Mouse (Mus musculus) forelimb bud, embryonic 11.5 days (tissue): Measurements from ENCODE around the gene Mtr.
A peak's percentile ranks its signal among the peaks of the same experiment; 100 is the strongest.

Experiments
- DNase-seq: peaks from one replicate; pipeline ENCODE4 v3.0.0-alpha.2; 2012; ENCODE audit warnings: low read depth, low spot score

Mtr gene

GRCm38 (mm10) chr13:12243991-12244390, 13.9 kb downstream of the Mtr start:
- DNase-seq = no peak

GRCm38 (mm10) chr13:12232141-12232540, 25.8 kb downstream of the Mtr start:
- DNase-seq = no peak

- no peak for DNase-seq
Measured at GRCm38 (mm10) chr13:12228248-12228647, 29.7 kb downstream of the Mtr start.

- DNase-seq = no peak
Measured at GRCm38 (mm10) chr13:12227606-12228005, 30.3 kb downstream of the Mtr start.

- DNase-seq = no peak
Measured at GRCm38 (mm10) chr13:12218603-12219002, 39.3 kb downstream of the Mtr start.

- no peak for DNase-seq
Measured at GRCm38 (mm10) chr13:12214922-12215321, 43.0 kb downstream of the Mtr start.

- no peak for DNase-seq
Measured at GRCm38 (mm10) chr13:12211058-12211457, 46.9 kb downstream of the Mtr start.

GRCm38 (mm10) chr13:12210023-12210762, 47.7 kb downstream of the Mtr start:
- peak; percentile 68 for DNase-seq

- no peak for DNase-seq
Measured at GRCm38 (mm10) chr13:12200372-12200771, 57.5 kb downstream of the Mtr start.

- DNase-seq = no peak
Measured at GRCm38 (mm10) chr13:12198486-12198885, 59.4 kb downstream of the Mtr start.

GRCm38 (mm10) chr13:12196861-12197260, 61.1 kb downstream of the Mtr start:
- no peak for DNase-seq

GRCm38 (mm10) chr13:12196012-12196411, 61.9 kb downstream of the Mtr start:
- no peak for DNase-seq

- no peak for DNase-seq
Measured at GRCm38 (mm10) chr13:12194942-12195662, 62.8 kb downstream of the Mtr start.

- no peak for DNase-seq
Measured at GRCm38 (mm10) chr13:12189219-12189618, 68.7 kb downstream of the Mtr start.

- no peak for DNase-seq
Measured at GRCm38 (mm10) chr13:12188804-12189203, 69.1 kb downstream of the Mtr start.

GRCm38 (mm10) chr13:12179481-12179880, 78.4 kb downstream of the Mtr start:
- no peak for DNase-seq

GRCm38 (mm10) chr13:12176761-12177160, 81.2 kb downstream of the Mtr start:
- DNase-seq = no peak

GRCm38 (mm10) chr13:12175988-12176736, 81.8 kb downstream of the Mtr start:
- DNase-seq = no peak

GRCm38 (mm10) chr13:12167276-12167675, 90.6 kb downstream of the Mtr start:
- DNase-seq = no peak

- no peak for DNase-seq
Measured at GRCm38 (mm10) chr13:12166386-12166785, 91.5 kb downstream of the Mtr start.

- no peak for DNase-seq
Measured at GRCm38 (mm10) chr13:12165461-12166058, 92.4 kb downstream of the Mtr start.

GRCm38 (mm10) chr13:12162457-12162856, 95.5 kb downstream of the Mtr start:
- DNase-seq = no peak
